Mouse (Mus musculus) heart, postnatal 0 days (tissue): ENCODE measurements around the gene Nrxn3.

Source experiments
- CTCF ChIP-seq: IDR thresholded peaks from 2 replicates; pipeline ENCODE4 v1.5.1; 2016; ENCODE audit warnings: antibody characterized with exemption, control low read depth, low read depth
- EP300 ChIP-seq: IDR thresholded peaks from 2 replicates; pipeline ENCODE4 v1.6.1; 2016; ENCODE audit warnings: antibody characterized with exemption, low read depth

DNA sequence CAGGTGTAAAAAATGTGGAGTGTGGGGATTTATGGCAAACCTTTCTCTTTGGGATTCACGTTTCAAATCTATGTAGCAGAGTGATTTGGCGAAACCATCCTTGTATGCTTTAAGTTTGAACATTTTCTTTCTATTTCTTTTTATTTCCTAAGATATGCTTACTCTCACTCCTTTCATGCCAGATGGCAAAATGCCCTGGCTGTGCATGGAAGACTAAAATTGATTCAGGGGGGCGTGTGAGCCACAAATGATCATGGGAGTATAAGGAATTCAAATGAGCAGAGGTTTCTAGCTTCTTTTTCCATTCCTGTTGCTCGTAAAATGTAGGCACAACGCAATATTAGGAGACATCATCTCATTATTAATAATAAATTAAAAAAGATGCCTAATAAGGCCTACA is 1211.0 kb downstream of the Nrxn3 start:
- TF ChIP-seq CTCF (no peak), EP300 (no peak)
